Mouse (Mus musculus): Measurements from ENCODE around the gene Gfod2. TPM values are rescaled to one million over a fixed set of nuclear protein-coding genes. Genes with fewer than 3 reads are reported as not detected.

Gene Gfod2
- 21.9 and 23.1 TPM in 2 replicates for polyA plus RNA-seq (2015; fragmentation: Nextera tagmentation; extraction: Ambion mirVana)

DNA sequence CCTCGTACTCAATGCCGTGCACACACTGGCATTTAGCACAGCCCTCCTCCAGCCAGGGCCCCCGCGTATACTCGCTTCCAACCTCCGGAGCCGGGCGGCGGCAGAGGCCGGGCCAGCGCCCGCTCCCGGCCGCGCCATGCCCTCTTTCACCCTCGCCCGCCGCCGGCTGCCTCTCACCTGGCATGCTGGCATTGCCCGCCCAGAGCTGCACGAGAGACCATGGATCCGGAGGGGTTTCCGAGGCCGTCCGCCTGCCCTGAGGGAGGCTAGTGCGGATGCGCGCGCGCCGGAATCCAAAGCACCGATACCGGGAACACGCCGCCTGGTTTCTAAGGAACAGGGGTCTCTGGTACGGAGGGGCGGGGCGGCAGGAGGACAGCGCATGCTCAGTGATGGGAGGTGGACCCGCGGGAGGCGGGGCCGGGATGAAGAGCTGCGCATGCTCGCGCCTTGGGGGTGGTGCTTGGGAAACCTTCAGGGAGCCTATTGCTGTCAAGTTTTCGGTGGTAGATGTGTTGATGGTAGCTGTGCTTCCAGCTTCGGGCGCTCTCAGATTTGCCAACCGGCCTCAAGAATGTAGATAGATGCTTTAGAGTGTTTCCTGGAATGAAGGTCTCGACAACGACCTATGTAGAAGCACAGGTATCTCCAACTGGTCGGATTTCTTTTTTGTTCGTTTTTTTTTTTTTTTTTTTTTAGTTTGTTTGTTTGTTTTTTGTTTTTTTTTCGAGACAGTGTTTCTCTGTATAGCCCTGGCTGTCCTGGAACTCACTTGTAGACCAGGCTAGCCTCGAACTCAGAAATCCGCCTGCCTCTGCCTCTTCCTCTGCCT lies at the start of gene Gfod2:
Gfod2 (minus strand) TSS at position 388 of the 832 bp plus-strand sequence.
- no peaks in the 10 kb centered on the region for H3K27me3 ChIP-seq
- peak within 1 kb of the TSS; percentile 69 for H3K4me2 ChIP-seq (replicated peaks)
- peaks cover 10% of the 10 kb centered on the region for H3K4me1 ChIP-seq
- peak; percentile 97 for ATAC-seq (ENCODE audit: insufficient number of reproducible peaks, low FRiP score, low TSS enrichment, low read depth)
- WGBS = 3% methylated on average over 57 of the region's 57 CpGs
- peak within 1 kb of the TSS; percentile 80 for H3K9ac ChIP-seq
- peak within 1 kb of the TSS; percentile 86 for H3K27ac ChIP-seq (replicated peaks)
- H3K9me3 ChIP-seq (replicated peaks) = no peaks in the 10 kb centered on the region
- H3K4me3 ChIP-seq (replicated peaks) = peak within 1 kb of the TSS; percentile 99
- no peaks in the 10 kb centered on the region for H3K36me3 ChIP-seq

DNA sequence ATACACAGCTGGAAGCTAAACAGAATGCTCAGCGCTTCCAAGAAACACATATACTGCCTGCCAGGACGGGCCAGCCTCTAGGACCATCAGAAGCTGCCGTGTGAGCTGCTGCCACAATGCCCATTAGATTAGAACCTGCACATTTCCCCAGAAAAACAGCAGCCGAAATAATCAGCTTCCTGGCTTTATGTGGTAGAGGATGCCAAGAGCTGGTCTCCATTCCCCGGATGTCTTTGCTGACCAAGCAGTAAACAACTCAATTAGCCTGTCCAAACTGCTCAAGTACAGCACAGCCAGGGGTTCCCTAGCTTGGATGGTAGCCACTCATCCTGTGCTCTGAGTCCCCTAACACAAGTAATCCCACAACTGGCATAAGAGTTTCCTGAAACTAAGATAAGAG lies 49.3 kb upstream of the Gfod2 start:
- Histone ChIP-seq H3K36me3 (peaks cover 20% of the 10 kb centered on the region; the same call in 1 of the 2 replicates), H3K27me3 (no peaks in the 10 kb centered on the region), H3K9me3 (replicated peaks) (no peaks in the 10 kb centered on the region), H3K4me3 (replicated peaks) (no peak overlapping the region), H3K4me1 (no peaks in the 10 kb centered on the region), H3K9ac (no peak overlapping the region), H3K27ac (replicated peaks) (no peak overlapping the region; the same call in 1 of the 2 replicates), H3K4me2 (replicated peaks) (no peak overlapping the region)
- no peak for ATAC-seq (ENCODE audit: insufficient number of reproducible peaks, low FRiP score, low TSS enrichment, low read depth)
- WGBS = 74% methylated on average over 5 of the region's 5 CpGs

DNA sequence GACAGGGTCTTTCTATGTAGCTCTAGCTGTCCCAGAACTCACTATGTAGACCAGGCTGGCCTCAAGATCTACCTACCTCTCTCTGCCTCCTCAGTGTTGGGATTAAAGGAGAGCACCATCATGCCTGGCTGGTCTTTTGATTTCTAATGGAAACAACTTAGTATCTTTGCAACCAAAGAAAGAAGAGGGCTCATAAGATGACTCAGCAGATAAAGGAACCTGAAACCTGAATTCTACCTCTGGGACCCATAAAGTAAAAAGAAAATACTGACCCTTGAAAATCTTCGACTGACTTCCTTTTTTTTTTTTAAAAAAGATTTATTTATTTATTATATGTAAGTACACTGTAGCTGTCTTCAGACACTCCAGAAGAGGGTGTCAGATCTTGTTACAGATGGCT lies 47.5 kb upstream of the Gfod2 start:
- H3K9ac ChIP-seq = no peak overlapping the region
- no peak overlapping the region for H3K4me3 ChIP-seq (replicated peaks)
- H3K4me1 ChIP-seq = no peaks in the 10 kb centered on the region
- WGBS = 84% methylated on average over 1 of the region's 1 CpGs
- no peak overlapping the region for H3K27ac ChIP-seq (replicated peaks)
- H3K36me3 ChIP-seq = peaks cover 17% of the 10 kb centered on the region; the same call in 1 of the 2 replicates
- H3K4me2 ChIP-seq (replicated peaks) = no peak overlapping the region
- no peaks in the 10 kb centered on the region for H3K27me3 ChIP-seq
- no peak for ATAC-seq (ENCODE audit: insufficient number of reproducible peaks, low FRiP score, low TSS enrichment, low read depth)
- H3K9me3 ChIP-seq (replicated peaks) = no peaks in the 10 kb centered on the region

DNA sequence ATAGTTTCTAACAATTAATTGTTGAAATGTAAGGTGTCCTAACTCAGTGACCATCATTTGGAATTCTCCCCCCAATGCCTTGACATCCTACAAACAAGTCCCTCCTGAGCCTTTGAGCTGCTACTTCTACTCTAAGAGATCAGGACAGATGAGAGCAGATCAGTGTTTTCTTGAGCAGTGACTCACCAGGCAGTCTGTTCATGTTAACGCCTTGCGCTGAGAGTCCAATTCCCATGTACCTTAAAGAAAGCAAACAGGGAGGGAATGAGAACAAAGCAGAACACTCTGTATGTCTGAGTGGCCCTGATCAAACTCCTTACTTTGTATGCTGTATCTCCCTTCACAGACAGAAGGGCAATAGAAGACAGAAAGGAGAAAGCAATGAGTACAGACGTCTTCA lies 46.9 kb upstream of the Gfod2 start:
- Histone ChIP-seq H3K4me3 (replicated peaks) (no peak overlapping the region), H3K9ac (no peak overlapping the region), H3K4me2 (replicated peaks) (no peak overlapping the region), H3K27me3 (no peaks in the 10 kb centered on the region), H3K36me3 (peaks cover 17% of the 10 kb centered on the region; the same call in 1 of the 2 replicates), H3K4me1 (0 out of 2 replicates have a peak, but pooled peaks cover 4% of the 10 kb centered on the region), H3K9me3 (replicated peaks) (no peaks in the 10 kb centered on the region), H3K27ac (replicated peaks) (no peak overlapping the region)
- ATAC-seq (ENCODE audit: insufficient number of reproducible peaks, low FRiP score, low TSS enrichment, low read depth) = no peak
- WGBS = 77% methylated on average over 3 of the region's 3 CpGs

DNA sequence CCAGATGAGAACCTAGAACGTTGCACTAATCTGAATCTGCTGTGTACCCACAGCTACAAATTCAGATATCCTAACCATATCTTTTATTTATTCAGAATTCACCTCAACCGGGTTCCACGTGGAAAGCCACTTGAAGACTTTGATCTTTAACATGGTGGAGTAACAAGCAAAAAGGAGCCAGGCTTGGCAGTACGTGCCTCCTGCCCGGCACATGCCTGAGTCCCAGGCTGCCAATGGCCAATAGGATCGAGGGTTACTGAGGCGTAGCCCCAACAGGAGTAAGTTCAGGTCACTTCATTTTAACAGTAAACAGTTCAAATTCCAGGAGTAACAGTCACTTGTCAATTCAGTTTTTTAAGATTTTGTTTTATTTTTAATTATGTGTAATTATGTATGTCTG lies 46.3 kb upstream of the Gfod2 start:
- H3K36me3 ChIP-seq = peaks cover 17% of the 10 kb centered on the region; the same call in 1 of the 2 replicates
- 89% methylated on average over 7 of the region's 7 CpGs for WGBS
- no peak overlapping the region for H3K4me3 ChIP-seq (replicated peaks)
- no peak overlapping the region for H3K27ac ChIP-seq (replicated peaks)
- 0 out of 2 replicates have a peak, but pooled peaks cover 10% of the 10 kb centered on the region for H3K4me1 ChIP-seq
- no peaks in the 10 kb centered on the region for H3K9me3 ChIP-seq (replicated peaks)
- H3K27me3 ChIP-seq = no peaks in the 10 kb centered on the region
- no peak overlapping the region for H3K9ac ChIP-seq
- ATAC-seq (ENCODE audit: insufficient number of reproducible peaks, low FRiP score, low TSS enrichment, low read depth) = no peak
- no peak overlapping the region for H3K4me2 ChIP-seq (replicated peaks)

DNA sequence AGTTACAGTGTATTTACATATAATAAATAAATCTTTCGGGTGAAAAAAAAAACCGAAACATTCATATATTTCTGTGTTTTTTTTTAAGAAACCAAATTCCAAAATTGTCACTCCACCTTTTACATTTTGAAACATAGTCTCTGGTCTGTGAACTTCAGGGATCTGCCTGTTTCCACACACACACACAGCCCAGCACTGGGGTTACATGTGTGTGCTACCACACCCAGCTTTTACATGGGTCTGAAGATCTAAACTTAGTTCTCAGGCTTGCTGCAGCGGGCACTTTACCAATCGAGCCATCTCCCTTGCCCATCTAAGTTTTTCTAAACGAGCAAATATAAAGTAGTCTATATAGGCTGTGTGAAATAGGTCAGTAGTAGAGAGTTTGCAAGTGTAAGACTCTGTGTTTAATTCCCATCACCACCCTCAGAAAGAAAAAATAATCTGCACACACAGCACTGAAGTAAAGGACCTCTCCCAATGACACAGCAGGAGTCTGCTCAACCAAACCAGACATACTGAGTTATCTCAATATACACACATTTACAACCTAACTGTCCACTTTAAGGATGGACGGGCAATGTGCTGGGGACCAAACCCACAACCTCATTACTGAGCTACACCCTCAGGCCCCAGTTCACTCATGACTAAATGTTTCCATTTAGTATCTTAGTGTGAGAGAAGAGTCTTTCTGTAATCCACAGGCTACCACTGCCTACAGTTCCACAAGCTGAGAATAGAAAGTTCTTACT lies 42.9 kb upstream of the Gfod2 start:
- Histone ChIP-seq H3K4me2 (replicated peaks) (no peak overlapping the region), H3K27me3 (no peaks in the 10 kb centered on the region), H3K36me3 (peaks cover 17% of the 10 kb centered on the region; the same call in 1 of the 2 replicates), H3K9me3 (replicated peaks) (no peaks in the 10 kb centered on the region), H3K4me1 (peaks cover 25% of the 10 kb centered on the region), H3K27ac (replicated peaks) (no peak overlapping the region), H3K9ac (no peak overlapping the region), H3K4me3 (replicated peaks) (no peak overlapping the region)
- 86% methylated on average over 6 of the region's 6 CpGs for WGBS
- ATAC-seq (ENCODE audit: insufficient number of reproducible peaks, low FRiP score, low TSS enrichment, low read depth) = no peak

DNA sequence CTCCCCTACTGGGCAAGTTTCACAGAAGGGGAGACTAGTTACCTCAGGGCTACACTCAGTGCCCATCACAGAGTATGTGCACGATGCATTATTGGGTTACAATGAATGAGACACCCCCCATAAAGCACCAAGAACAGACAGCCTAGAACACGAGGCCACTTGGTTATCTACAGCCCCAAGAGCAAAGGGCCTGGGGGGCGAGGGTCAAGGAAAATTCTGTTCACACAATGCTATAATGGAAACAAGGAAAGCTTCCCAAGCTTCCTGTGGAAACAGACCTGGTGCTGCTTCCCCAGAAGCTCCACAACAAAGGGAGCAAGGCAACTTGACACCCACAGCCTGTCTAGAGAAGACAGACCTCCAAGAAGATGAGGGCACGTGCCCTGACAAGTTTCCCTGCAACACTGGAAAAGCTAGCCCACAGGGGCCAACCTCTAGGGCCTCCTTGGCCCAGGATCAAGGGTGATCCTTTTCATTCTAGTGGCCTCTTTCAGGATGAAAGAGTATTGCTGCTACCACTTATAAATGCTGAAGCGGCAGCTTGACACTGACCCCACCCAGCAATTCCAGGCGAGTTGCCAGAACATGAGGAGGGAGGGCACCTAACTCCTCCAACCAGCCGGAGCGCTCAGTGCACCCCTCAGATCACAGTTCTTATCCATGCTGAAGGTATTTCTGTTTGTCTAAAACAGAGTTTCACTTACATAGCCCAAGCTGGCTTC lies 40.8 kb upstream of the Gfod2 start:
- ATAC-seq (ENCODE audit: insufficient number of reproducible peaks, low FRiP score, low TSS enrichment, low read depth) = peak; percentile 83
- Histone ChIP-seq H3K36me3 (0 out of 2 replicates have a peak, but pooled peaks cover 4% of the 10 kb centered on the region), H3K4me2 (replicated peaks) (0 out of 2 replicates have a peak overlapping the region, but pooled peaks have one; percentile 17), H3K4me3 (replicated peaks) (no peak overlapping the region), H3K9ac (no peak overlapping the region), H3K4me1 (peaks cover 29% of the 10 kb centered on the region), H3K9me3 (replicated peaks) (no peaks in the 10 kb centered on the region), H3K27me3 (no peaks in the 10 kb centered on the region), H3K27ac (replicated peaks) (peak overlapping the region; percentile 81)
- 38% methylated on average over 8 of the region's 8 CpGs for WGBS

DNA sequence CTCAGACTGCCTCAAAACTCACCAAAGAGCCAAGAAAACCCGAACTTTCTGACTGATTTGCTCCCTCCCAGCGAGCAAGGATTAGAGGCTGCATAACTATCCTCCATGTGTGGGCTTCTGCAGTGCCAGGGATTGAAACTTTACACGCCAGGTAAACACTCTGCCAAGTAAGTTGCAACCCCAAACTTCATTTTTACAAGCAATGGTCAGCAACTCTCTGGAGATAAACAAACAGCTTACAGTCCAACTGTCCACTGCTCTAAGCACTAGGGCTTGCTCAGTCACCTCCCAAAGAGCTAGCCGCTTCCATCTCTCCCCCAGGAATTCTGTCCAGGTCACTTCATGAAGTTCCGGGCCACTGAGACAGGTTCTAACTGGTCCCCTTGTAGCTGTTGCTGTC lies 39.9 kb upstream of the Gfod2 start:
- 0 out of 2 replicates have a peak, but pooled peaks cover 4% of the 10 kb centered on the region for H3K36me3 ChIP-seq
- H3K27me3 ChIP-seq = no peaks in the 10 kb centered on the region
- peak overlapping the region; percentile 81 for H3K27ac ChIP-seq (replicated peaks)
- no peak overlapping the region for H3K4me2 ChIP-seq (replicated peaks)
- peaks cover 32% of the 10 kb centered on the region for H3K4me1 ChIP-seq
- H3K4me3 ChIP-seq (replicated peaks) = no peak overlapping the region
- ATAC-seq (ENCODE audit: insufficient number of reproducible peaks, low FRiP score, low TSS enrichment, low read depth) = no peak
- WGBS = 71% methylated on average over 5 of the region's 5 CpGs
- H3K9me3 ChIP-seq (replicated peaks) = no peaks in the 10 kb centered on the region
- no peak overlapping the region for H3K9ac ChIP-seq

DNA sequence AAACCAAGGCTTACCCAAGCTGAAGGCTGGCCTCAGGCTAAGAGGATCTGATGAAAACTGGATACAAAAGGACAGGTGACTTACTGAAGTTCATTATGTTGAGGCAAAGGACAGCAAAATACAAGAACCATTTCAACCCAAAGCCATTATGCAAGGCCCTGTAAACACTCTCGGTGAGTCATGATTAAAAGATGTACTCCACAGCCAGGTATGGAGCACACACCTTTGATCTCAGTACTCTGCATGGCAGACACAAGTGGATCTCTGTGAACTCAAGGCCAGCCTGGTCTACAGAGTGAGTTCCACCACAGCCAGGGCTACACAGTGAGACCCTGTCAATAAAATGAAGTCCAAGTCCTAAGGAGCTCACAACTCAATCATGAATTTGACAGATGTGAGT lies 37.3 kb upstream of the Gfod2 start:
- H3K4me2 ChIP-seq (replicated peaks) = no peak overlapping the region
- WGBS = 75% methylated on average over 1 of the region's 1 CpGs
- H3K27me3 ChIP-seq = no peaks in the 10 kb centered on the region
- H3K9me3 ChIP-seq (replicated peaks) = no peaks in the 10 kb centered on the region
- H3K9ac ChIP-seq = no peak overlapping the region
- H3K4me1 ChIP-seq = peaks cover 34% of the 10 kb centered on the region
- H3K27ac ChIP-seq (replicated peaks) = no peak overlapping the region
- no peak overlapping the region for H3K4me3 ChIP-seq (replicated peaks)
- ATAC-seq (ENCODE audit: insufficient number of reproducible peaks, low FRiP score, low TSS enrichment, low read depth) = no peak
- no peaks in the 10 kb centered on the region for H3K36me3 ChIP-seq

DNA sequence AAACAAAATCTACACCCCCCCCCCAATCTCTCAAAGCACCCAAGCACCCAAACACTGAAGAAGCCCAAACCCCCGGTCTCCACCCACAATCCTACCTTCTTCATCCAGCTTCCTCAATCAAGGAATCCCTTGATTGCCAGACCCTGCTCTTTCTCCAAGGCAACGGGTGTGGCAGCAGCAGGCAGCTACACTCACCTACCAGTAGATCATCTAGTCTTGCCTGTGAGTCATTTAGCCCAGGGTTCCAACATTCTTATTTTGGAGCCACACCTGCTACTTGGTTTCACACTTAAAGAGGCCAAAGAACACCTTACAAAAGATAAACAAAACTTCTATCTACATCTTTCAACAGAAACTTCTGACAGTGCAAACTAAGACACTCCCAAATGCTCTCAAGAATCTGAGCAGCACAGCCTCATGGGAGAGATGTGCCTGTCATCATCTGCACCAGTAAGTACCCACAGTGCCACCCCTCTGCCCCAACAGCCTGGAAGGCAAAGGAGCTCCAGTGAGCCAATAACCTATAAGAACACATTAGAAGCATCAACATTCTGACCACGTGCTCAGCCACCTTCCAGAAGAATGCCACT lies 35.6 kb upstream of the Gfod2 start:
- Histone ChIP-seq H3K27ac (replicated peaks) (peak overlapping the region; percentile 68), H3K4me2 (replicated peaks) (no peak overlapping the region)

More for the DNA sequence above, 35.6 kb upstream of the Gfod2 start:
- no peak for ATAC-seq (ENCODE audit: insufficient number of reproducible peaks, low FRiP score, low TSS enrichment, low read depth)
- Histone ChIP-seq H3K9ac (no peak overlapping the region), H3K4me1 (peaks cover 17% of the 10 kb centered on the region), H3K36me3 (no peaks in the 10 kb centered on the region), H3K27me3 (no peaks in the 10 kb centered on the region), H3K4me3 (replicated peaks) (no peak overlapping the region), H3K9me3 (replicated peaks) (no peaks in the 10 kb centered on the region)
- 67% methylated on average over 3 of the region's 3 CpGs for WGBS
